Mouse (Mus musculus) liver, adult 2 months (tissue): ENCODE measurements around the gene Tacc3. TPM values are rescaled to one million over a fixed set of nuclear protein-coding genes. Genes with fewer than 3 reads are reported as not detected.

ENCODE experiments used
- DNase-seq: peaks from one replicate; pipeline ENCODE4 v3.0.0-alpha.2; 2011; ENCODE audit warnings: low read depth, low spot score; ENCODE audit errors: extremely low read depth
- H3K27ac ChIP-seq: fragments of 200-500 bp; replicated peaks from 2 replicates; pipeline ENCODE4 v1.5.1; 2012; ENCODE audit warnings: low read depth, mild to moderate bottlenecking, control low read depth, inconsistent platforms, low read length; ENCODE audit not compliant: insufficient read depth
- H3K27me3 ChIP-seq: fragments of 200-500 bp; 2 replicates; pipeline ENCODE4 v1.6.1; 2012; ENCODE audit warnings: mild to moderate bottlenecking, moderate library complexity, low read length, inconsistent platforms; ENCODE audit not compliant: control insufficient read depth, insufficient read depth
- H3K36me3 ChIP-seq: fragments of 200-500 bp; 2 replicates; pipeline ENCODE4 v1.6.1; 2012; ENCODE audit warnings: low read length, inconsistent platforms; ENCODE audit not compliant: control insufficient read depth, insufficient read depth
- H3K4me1 ChIP-seq: fragments of 200-500 bp; 2 replicates; pipeline ENCODE4 v1.6.1; 2011; ENCODE audit warnings: low read length; ENCODE audit not compliant: control insufficient read depth, insufficient read depth
- H3K4me3 ChIP-seq: fragments of 200-500 bp; 2 replicates; pipeline ENCODE4 v1.5.1; 2011; ENCODE audit warnings: low read depth, mild to moderate bottlenecking, control low read depth, low read length, moderate library complexity; ENCODE audit not compliant: insufficient read depth
- H3K79me2 ChIP-seq: fragments of 200-500 bp; 2 replicates; pipeline ENCODE4 v1.6.1; 2012; ENCODE audit warnings: inconsistent platforms, mild to moderate bottlenecking, low read length, moderate library complexity; ENCODE audit not compliant: control insufficient read depth, insufficient read depth
- H3K9ac ChIP-seq: fragments of 200-500 bp; 2 replicates; pipeline ENCODE4 v1.6.1; 2012; ENCODE audit warnings: low read depth, mild to moderate bottlenecking, control low read depth, inconsistent platforms, low read length
- CTCF ChIP-seq: fragments of 200-500 bp; IDR thresholded peaks from 2 replicates; pipeline ENCODE4 v1.5.1; 2011; ENCODE audit warnings: low read depth, low read length, control low read depth
- POLR2A ChIP-seq: fragments of 200-500 bp; IDR thresholded peaks from 2 replicates; pipeline ENCODE4 v1.6.1; 2011; ENCODE audit warnings: low read length, control low read depth; ENCODE audit not compliant: insufficient read depth; ENCODE audit errors: extremely low read depth
- WGBS: fragments of 180-500 bp; shearing (Covaris S2); methylation state at CpG from one replicate; pipeline ENCODE4 v1.1.7; 2018; 5-methylcytosine and 5-hydroxymethylcytosine counted together
- polyA plus RNA-seq: library from polyadenylated mRNA; depleted of rRNA; stranded (reverse); fragments of >200 nt; gene quantifications from 2 replicates; pipeline ENCODE4 v1.2.3, GENCODE M21; 2012
- total RNA-seq: library from RNA; depleted of rRNA; stranded (reverse); fragments of >200 nt; gene quantifications from 2 replicates; pipeline ENCODE4 v1.2.3, GENCODE M21; 2014

Tacc3 gene
- total and polyA plus RNA-seq, 2 experiments = 0.92 to 1.3 TPM

- 99% methylated on average over 3 of the region's 3 CpGs for WGBS
- TF ChIP-seq POLR2A (no peak), CTCF (no peak)
- Histone ChIP-seq H3K79me2 (no peaks in the 10 kb centered on the region), H3K36me3 (peaks cover 3% of the 10 kb centered on the region; the same call in 1 of the 2 replicates), H3K4me1 (peaks cover 7% of the 10 kb centered on the region), H3K27ac (no peak overlapping the region), H3K4me3 (no peak overlapping the region), H3K9ac (no peak overlapping the region), H3K27me3 (no peaks in the 10 kb centered on the region)
- no peak for DNase-seq
These were observed 22.6 kb upstream of the Tacc3 start for GRCm38 (mm10) chr5:33635361-33635760.

- TF ChIP-seq POLR2A (no peak), CTCF (no peak)
- Histone ChIP-seq H3K27me3 (no peaks in the 10 kb centered on the region), H3K4me1 (peaks cover 3% of the 10 kb centered on the region; the same call in 1 of the 2 replicates), H3K27ac (no peak overlapping the region), H3K36me3 (peaks cover 19% of the 10 kb centered on the region), H3K4me3 (no peak overlapping the region), H3K79me2 (no peaks in the 10 kb centered on the region), H3K9ac (no peak overlapping the region)
- WGBS = 48% methylated on average over 3 of the region's 3 CpGs
- peak; percentile 69 for DNase-seq
These were observed 20.1 kb upstream of the Tacc3 start for GRCm38 (mm10) chr5:33637606-33638350.

- H3K79me2 ChIP-seq = no peaks in the 10 kb centered on the region
- H3K4me3 ChIP-seq = no peak overlapping the region
- 68% methylated on average over 4 of the region's 4 CpGs for WGBS
- H3K27ac ChIP-seq = peak overlapping the region; percentile 75
- peaks cover 27% of the 10 kb centered on the region for H3K36me3 ChIP-seq
- no peaks in the 10 kb centered on the region for H3K27me3 ChIP-seq
- peaks cover 3% of the 10 kb centered on the region; the same call in 1 of the 2 replicates for H3K4me1 ChIP-seq
- TF ChIP-seq POLR2A (no peak), CTCF (no peak)
- no peak for DNase-seq
- no peak overlapping the region for H3K9ac ChIP-seq
These were observed 19.1 kb upstream of the Tacc3 start for GRCm38 (mm10) chr5:33638826-33639225.

- no peak overlapping the region for H3K4me3 ChIP-seq
- no peaks in the 10 kb centered on the region for H3K79me2 ChIP-seq
- H3K4me1 ChIP-seq = peaks cover 3% of the 10 kb centered on the region; the same call in 1 of the 2 replicates
- WGBS = 33% methylated on average over 3 of the region's 3 CpGs
- peaks cover 38% of the 10 kb centered on the region for H3K36me3 ChIP-seq
- peak; percentile 51; the same call in 1 of the 2 replicates for TF ChIP-seq CTCF
- no peak for TF ChIP-seq POLR2A
- DNase-seq = peak; percentile 55
- H3K9ac ChIP-seq = no peak overlapping the region
- H3K27me3 ChIP-seq = no peaks in the 10 kb centered on the region
- no peak overlapping the region for H3K27ac ChIP-seq
These were observed 17.3 kb upstream of the Tacc3 start for GRCm38 (mm10) chr5:33640652-33641051.

GRCm38 (mm10) chr5:33651017-33651416 is 6.9 kb upstream of the Tacc3 start:
- no peak for DNase-seq
- H3K9ac ChIP-seq = peak overlapping the region; percentile 45
- WGBS = 34% methylated on average over 2 of the region's 2 CpGs
- no peak overlapping the region for H3K27ac ChIP-seq
- peak overlapping the region; percentile 88; the same call in 1 of the 2 replicates for H3K4me3 ChIP-seq
- peaks cover 19% of the 10 kb centered on the region for H3K36me3 ChIP-seq
- no peak for TF ChIP-seq POLR2A
- no peak for TF ChIP-seq CTCF
- peaks cover 2% of the 10 kb centered on the region; the same call in 1 of the 2 replicates for H3K79me2 ChIP-seq
- H3K4me1 ChIP-seq = no peaks in the 10 kb centered on the region; the same call in 1 of the 2 replicates
- H3K27me3 ChIP-seq = no peaks in the 10 kb centered on the region

GRCm38 (mm10) chr5:33651541-33651920 is 6.4 kb upstream of the Tacc3 start:
- H3K79me2 ChIP-seq = peaks cover 3% of the 10 kb centered on the region; the same call in 1 of the 2 replicates
- peak overlapping the region; percentile 88 for H3K4me3 ChIP-seq
- DNase-seq = peak; percentile 13
- H3K4me1 ChIP-seq = peaks cover under 1% of the 10 kb centered on the region; the same call in 1 of the 2 replicates
- no peak for TF ChIP-seq POLR2A
- TF ChIP-seq CTCF = no peak
- no peaks in the 10 kb centered on the region for H3K27me3 ChIP-seq
- WGBS = 4% methylated on average over 11 of the region's 11 CpGs
- H3K27ac ChIP-seq = peak overlapping the region; percentile 95
- peaks cover 19% of the 10 kb centered on the region for H3K36me3 ChIP-seq
- H3K9ac ChIP-seq = peak overlapping the region; percentile 86
